Mouse (Mus musculus): ENCODE measurements around the gene Pebp1. TPM values are rescaled to one million over a fixed set of nuclear protein-coding genes. Genes with fewer than 3 reads are reported as not detected.
"Not testable (repeated sequence)": the region's sequence is repeated elsewhere in the genome, so short reads cannot be mapped to it uniquely, and the experiment has no call there.

Gene Pebp1
- total RNA-seq (2015; ENCODE audit: low replicate concordance), result 31.4 and 46.9 TPM in 2 replicates
- 11.6 and 17.5 TPM in 2 replicates for total RNA-seq (2017; ENCODE audit: low replicate concordance)

- ATAC-seq (replicated peaks; ENCODE audit: low FRiP score, poor library complexity, severe bottlenecking), result peak; percentile 98
Observed at GRCm38 (mm10) chr5:117286831-117287822, at the start of gene Pebp1. Gene Pebp1, minus strand, starts transcription at chr5:117287625.

- no peak for ATAC-seq (replicated peaks; ENCODE audit: low FRiP score, poor library complexity, severe bottlenecking)
Observed at GRCm38 (mm10) chr5:117330457-117330856, 43.0 kb upstream of the Pebp1 start.

GRCm38 (mm10) chr5:117326408-117326807, 39.0 kb upstream of the Pebp1 start:
- ATAC-seq (replicated peaks; ENCODE audit: low FRiP score, poor library complexity, severe bottlenecking), result no peak

DNA sequence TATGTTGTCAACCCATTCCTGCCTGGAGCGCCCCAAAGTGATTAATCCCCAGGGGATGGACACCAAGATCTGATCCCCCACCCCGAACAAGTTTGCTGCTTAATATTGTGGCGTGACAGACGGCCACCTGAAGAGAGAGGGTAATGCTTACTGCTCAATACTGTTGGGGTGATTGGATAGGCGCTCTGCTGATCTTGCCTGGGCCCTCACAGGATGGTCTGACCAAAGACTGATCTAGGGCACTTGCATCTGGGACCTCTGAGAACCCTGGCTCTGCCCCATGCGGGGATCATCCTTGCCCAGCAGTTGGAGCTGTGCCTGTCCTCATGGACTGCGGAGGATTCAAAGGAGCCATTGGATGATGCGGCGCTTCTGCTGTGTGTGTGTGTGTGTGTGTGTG, 36.3 kb upstream of the Pebp1 start:
- ATAC-seq (replicated peaks; ENCODE audit: low FRiP score, poor library complexity, severe bottlenecking), result no peak

- ATAC-seq (replicated peaks; ENCODE audit: low FRiP score, poor library complexity, severe bottlenecking), result peak; percentile 82
Observed at GRCm38 (mm10) chr5:117318741-117319629, 31.6 kb upstream of the Pebp1 start, which contains the start of gene Vsig10. Gene Vsig10, plus strand, starts transcription at chr5:117319083.

GRCm38 (mm10) chr5:117314587-117315428, 27.4 kb upstream of the Pebp1 start:
- no peak for ATAC-seq (replicated peaks; ENCODE audit: low FRiP score, poor library complexity, severe bottlenecking)

DNA sequence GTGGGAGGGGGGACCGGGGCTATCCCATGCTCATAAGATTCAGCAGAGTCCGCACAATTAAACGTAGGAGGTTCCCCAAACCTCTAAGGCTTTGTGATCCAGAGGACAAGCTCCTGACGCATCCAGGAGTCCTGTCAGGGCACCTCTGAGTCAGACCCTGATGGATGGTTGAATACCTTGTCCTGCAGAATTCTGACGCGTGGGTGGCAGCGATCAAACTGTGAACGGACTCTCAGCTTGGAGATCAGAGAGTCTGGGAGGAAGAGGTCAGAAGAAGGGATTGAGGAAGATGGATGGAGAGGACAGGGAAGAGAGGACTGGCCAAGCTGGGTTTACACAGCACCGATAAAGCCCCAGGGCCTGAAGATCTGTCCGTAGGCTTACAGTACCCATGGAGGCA, 26.5 kb upstream of the Pebp1 start:
- ATAC-seq (replicated peaks; ENCODE audit: low FRiP score, poor library complexity, severe bottlenecking), result no peak

DNA sequence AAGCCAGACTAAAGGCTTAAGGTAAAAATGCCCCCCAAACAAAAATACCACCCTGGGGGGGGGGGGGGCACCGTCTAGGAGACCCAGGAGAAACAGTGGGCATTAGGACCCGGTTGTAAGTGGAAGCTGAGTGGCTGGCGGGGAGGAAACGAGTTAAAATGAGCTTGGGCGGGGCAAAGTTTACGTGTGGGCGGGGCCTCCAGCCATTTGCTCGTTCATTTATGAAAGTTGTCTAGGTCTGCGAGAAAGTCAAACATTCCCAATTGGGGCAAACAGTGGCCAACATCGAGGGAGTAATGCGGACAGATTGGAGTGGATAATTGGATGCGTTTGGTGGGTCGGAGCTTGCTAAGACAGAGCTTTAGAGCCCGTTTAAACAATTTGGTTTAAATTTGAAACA, 26.0 kb upstream of the Pebp1 start:
- peak; percentile 76 for ATAC-seq (replicated peaks; ENCODE audit: low FRiP score, poor library complexity, severe bottlenecking)

DNA sequence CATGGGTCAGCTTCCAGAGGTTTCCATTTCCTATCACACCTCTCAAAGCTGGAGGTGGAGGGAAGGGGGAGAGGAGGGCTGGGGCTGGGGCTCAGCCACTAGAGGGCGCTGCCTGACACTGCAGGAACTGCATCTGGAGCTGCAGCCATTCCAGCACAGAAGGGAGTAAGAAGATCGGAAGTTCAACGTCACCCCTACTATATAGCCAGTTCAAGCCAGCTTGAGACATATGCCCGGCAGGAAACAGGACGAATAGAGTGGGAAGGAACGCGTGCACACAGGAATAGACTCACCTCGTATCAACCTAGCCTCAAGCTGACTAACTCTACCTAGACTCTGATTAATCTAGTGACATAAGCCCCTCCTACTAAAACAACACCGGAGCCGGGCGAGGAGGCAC, 20.3 kb upstream of the Pebp1 start:
- ATAC-seq (replicated peaks; ENCODE audit: low FRiP score, poor library complexity, severe bottlenecking), result peak; percentile 69

GRCm38 (mm10) chr5:117306826-117307225, 19.4 kb upstream of the Pebp1 start:
- ATAC-seq (replicated peaks; ENCODE audit: low FRiP score, poor library complexity, severe bottlenecking), result no peak

DNA sequence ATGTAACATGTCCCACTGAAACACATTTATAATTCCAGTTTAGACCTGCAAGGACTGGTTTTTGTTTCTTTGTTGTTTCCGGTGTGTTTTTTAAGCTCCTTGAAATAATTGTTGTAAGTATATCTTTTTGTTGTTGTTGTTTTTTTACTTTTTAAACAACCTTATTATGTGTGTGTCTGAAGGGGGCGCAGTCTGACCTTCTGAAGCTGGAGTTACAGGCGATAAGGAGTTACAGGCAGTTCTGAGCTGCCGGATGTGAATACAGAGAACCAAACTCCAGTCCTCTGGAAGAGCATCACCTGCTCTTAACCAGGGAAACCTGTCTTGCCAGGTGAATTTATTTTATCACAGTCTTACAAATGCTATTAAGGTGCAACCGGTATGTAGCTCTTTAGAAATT, 18.3 kb upstream of the Pebp1 start:
- no peak for ATAC-seq (replicated peaks; ENCODE audit: low FRiP score, poor library complexity, severe bottlenecking)

DNA sequence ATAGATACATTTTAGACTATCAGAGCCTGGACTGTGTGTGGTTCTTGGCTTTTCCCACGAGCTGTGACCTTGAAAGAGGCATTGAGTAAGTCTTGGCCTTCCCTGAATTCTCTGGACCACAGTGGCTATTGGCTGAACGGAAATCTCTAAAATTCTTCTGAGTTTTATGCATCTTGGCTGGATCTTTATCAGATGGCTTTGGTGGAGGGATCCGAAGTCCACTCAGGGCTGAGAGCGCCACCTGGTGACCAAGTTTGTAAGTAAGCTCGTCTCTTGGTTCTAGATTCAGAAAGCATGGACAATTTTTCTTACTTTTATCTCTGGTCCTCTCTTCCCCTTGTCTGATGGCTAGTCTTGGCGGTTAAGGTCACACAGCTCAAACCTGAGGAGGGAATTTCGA, 17.5 kb upstream of the Pebp1 start:
- peak; percentile 52; the same call in 1 of the 2 replicates for ATAC-seq (replicated peaks; ENCODE audit: low FRiP score, poor library complexity, severe bottlenecking)

- ATAC-seq (replicated peaks; ENCODE audit: low FRiP score, poor library complexity, severe bottlenecking), result no peak
Observed at GRCm38 (mm10) chr5:117303691-117304579, 16.5 kb upstream of the Pebp1 start.

DNA sequence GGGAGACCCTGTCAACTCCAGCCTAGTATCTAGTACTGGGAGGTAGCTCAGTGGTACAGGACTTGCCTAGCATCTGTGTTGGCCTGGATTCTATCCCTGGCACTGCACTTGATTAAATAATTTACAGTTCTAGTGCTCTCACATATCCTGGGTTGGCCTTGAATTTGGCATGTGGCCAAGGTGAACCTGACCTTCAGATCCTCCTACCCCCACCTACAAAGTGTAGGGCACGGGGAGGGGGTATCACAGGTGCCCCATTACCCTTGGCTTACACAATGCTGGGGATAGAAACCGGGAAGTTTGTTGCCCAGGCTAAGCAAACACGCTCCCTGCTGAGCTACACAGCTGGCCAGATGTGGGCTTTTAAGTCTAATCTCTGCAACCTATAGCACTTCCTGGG, 15.5 kb upstream of the Pebp1 start:
- ATAC-seq (replicated peaks; ENCODE audit: low FRiP score, poor library complexity, severe bottlenecking), result no peak

- ATAC-seq (replicated peaks; ENCODE audit: low FRiP score, poor library complexity, severe bottlenecking), result no peak
Observed at GRCm38 (mm10) chr5:117295011-117295410, 7.6 kb upstream of the Pebp1 start.

DNA sequence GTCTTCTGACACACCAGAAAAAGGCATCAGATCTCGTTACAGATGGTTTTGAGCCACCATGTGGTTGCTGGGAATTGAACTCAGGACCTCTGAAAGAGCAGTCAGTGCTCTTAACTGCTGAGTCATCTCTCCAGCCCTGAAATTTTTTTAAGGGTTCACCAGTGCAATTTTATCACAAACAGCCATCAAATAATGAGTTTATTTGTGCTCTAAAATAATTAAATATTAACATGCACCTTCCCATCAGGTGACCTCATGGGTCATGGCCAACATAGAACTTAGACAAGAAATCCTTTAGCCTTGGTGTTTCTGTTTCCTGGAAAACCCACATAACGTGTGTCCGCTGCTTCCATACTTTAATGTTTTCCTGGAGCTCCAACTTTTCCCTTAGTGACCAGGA, 6.4 kb upstream of the Pebp1 start:
- ATAC-seq (replicated peaks; ENCODE audit: low FRiP score, poor library complexity, severe bottlenecking), result not testable (repeated sequence)

DNA sequence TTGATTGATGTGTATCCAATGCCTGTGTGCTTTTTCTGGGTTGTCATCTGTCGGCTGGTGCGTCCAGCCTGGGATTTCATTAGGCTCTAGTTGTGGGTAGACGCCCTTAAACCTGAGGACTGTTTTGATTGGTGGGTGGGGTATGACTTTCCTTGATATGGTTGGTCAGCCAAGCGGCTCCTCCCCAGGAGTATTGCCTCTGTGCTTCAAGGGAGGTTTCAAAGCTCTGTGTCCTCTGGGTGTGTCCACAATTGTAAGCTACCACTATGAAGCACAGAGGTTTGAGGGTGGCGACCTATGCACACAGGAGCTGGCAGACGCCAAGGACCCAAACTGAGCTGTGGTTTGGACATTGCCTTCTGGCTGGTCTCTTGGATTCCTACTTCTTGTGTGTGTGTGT, 5.1 kb upstream of the Pebp1 start:
- ATAC-seq (replicated peaks; ENCODE audit: low FRiP score, poor library complexity, severe bottlenecking), result no peak

GRCm38 (mm10) chr5:117291312-117291711, 3.9 kb upstream of the Pebp1 start:
- ATAC-seq (replicated peaks; ENCODE audit: low FRiP score, poor library complexity, severe bottlenecking), result no peak

All from erythroid progenitor cell, adult 5-6 weeks (primary cell).